Mouse (Mus musculus): ENCODE measurements around the gene Zhx3. TPM values are rescaled to one million over a fixed set of nuclear protein-coding genes. Genes with fewer than 3 reads are reported as not detected.

Gene Zhx3
- polyA plus RNA-seq, 1 experiment from 2014 or later = 12.6 TPM

GRCm38 (mm10) chr2:160908607-160909006 is 35.8 kb upstream of the Zhx3 start:
- Histone ChIP-seq H3K4me1 (peaks cover 26% of the 10 kb centered on the region), H3K4me3 (no peak overlapping the region), H3K9me3 (no peaks in the 10 kb centered on the region), H3K4me2 (no peak overlapping the region), H3K27ac (no peak overlapping the region), H3K9ac (no peak overlapping the region), H3K36me3 (peaks cover 37% of the 10 kb centered on the region), H3K27me3 (peaks cover 51% of the 10 kb centered on the region)
- no peak for ATAC-seq (ENCODE audit: insufficient number of reproducible peaks, insufficient read depth, low FRiP score, low TSS enrichment, low read depth)
- WGBS = 61% methylated on average over 18 of the region's 18 CpGs

DNA sequence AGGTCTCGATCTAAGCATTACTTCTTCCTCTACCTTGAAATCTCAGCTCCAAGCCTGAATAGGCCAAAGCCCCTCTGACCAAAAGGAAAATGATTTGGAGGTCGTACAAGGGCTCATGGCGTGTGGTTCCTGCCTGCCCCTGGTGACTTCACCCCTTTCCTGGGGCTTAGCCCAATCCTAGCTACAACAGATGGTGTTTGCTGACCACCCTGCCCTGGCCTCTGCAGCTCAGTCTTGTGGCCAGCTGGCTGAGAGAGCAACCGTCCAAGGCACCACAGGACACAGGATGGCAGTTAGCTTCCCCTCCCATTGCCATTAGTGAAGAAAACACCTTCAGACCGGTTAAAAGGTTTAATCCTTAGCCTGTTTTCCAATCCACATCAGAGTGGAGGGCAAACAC is 33.3 kb upstream of the Zhx3 start:
- Histone ChIP-seq H3K27me3 (peaks cover 27% of the 10 kb centered on the region), H3K4me2 (no peak overlapping the region), H3K4me3 (no peak overlapping the region), H3K9me3 (no peaks in the 10 kb centered on the region), H3K27ac (no peak overlapping the region), H3K4me1 (peaks cover 8% of the 10 kb centered on the region), H3K36me3 (peaks cover 37% of the 10 kb centered on the region), H3K9ac (no peak overlapping the region)
- WGBS = 74% methylated on average over 5 of the region's 5 CpGs
- no peak for ATAC-seq (ENCODE audit: insufficient number of reproducible peaks, insufficient read depth, low FRiP score, low TSS enrichment, low read depth)

DNA sequence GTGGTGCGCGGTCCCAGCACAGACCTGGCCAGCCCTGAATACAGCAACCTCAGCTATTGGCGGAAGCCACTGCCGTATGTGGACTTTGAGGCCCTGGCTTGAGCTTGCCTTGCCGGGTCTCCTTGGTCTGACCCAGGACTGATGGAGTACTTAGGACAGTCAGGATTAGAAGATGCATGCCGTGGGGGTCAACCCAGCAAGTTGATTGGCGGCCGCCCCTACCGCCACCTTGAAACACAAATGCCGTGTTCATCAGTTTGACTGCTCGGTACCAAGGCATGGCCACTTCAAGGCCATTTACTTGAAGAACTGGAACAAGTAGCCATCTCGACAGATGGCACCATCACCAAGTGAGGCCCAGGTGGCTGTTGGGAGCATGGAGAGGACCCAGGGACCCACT is 32.5 kb upstream of the Zhx3 start:
- no peak overlapping the region for H3K27ac ChIP-seq
- H3K9me3 ChIP-seq = no peaks in the 10 kb centered on the region
- ATAC-seq (ENCODE audit: insufficient number of reproducible peaks, insufficient read depth, low FRiP score, low TSS enrichment, low read depth) = no peak
- peaks cover 19% of the 10 kb centered on the region for H3K27me3 ChIP-seq
- peaks cover 37% of the 10 kb centered on the region for H3K36me3 ChIP-seq
- H3K4me2 ChIP-seq = no peak overlapping the region
- H3K9ac ChIP-seq = no peak overlapping the region
- no peak overlapping the region for H3K4me3 ChIP-seq
- peaks cover 5% of the 10 kb centered on the region for H3K4me1 ChIP-seq
- WGBS = 94% methylated on average over 12 of the region's 12 CpGs

- no peak for ATAC-seq (ENCODE audit: insufficient number of reproducible peaks, insufficient read depth, low FRiP score, low TSS enrichment, low read depth)
- no peaks in the 10 kb centered on the region for H3K27me3 ChIP-seq
- no peak overlapping the region for H3K4me2 ChIP-seq
- H3K9me3 ChIP-seq = no peaks in the 10 kb centered on the region
- 83% methylated on average over 7 of the region's 7 CpGs for WGBS
- peaks cover 14% of the 10 kb centered on the region for H3K36me3 ChIP-seq
- no peak overlapping the region for H3K27ac ChIP-seq
- no peak overlapping the region for H3K9ac ChIP-seq
- no peaks in the 10 kb centered on the region for H3K4me1 ChIP-seq
- H3K4me3 ChIP-seq = no peak overlapping the region
These were observed 29.0 kb upstream of the Zhx3 start for GRCm38 (mm10) chr2:160901656-160902412.

DNA sequence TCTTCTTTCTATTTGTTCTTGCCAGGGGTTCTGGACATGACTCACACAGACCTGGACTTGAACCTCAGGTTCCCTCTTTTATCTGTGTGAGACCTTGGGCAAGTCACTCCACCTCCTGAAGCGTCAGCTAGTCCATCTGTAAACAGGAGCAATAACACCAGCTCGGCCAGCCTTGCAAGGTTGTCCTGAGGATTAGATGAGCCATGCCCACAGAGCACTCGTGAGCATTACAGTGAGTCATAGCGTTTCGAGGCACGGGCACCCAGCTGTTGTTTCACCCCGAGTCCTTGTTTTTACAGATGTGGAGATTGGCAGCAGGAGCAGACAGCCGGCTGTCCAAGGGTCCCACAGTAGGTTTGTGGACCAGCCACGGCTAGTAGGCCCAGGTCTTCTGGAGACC is 18.9 kb upstream of the Zhx3 start:
- Histone ChIP-seq H3K9ac (no peak overlapping the region), H3K4me2 (no peak overlapping the region), H3K4me1 (peaks cover 12% of the 10 kb centered on the region), H3K27ac (no peak overlapping the region), H3K27me3 (peaks cover 5% of the 10 kb centered on the region; the same call in 1 of the 2 replicates), H3K9me3 (no peaks in the 10 kb centered on the region), H3K4me3 (no peak overlapping the region), H3K36me3 (no peaks in the 10 kb centered on the region)
- 87% methylated on average over 9 of the region's 9 CpGs for WGBS
- no peak for ATAC-seq (ENCODE audit: insufficient number of reproducible peaks, insufficient read depth, low FRiP score, low TSS enrichment, low read depth)

GRCm38 (mm10) chr2:160891045-160891444 is 18.2 kb upstream of the Zhx3 start:
- H3K4me1 ChIP-seq = peaks cover 12% of the 10 kb centered on the region
- H3K9ac ChIP-seq = no peak overlapping the region
- no peak for ATAC-seq (ENCODE audit: insufficient number of reproducible peaks, insufficient read depth, low FRiP score, low TSS enrichment, low read depth)
- 64% methylated on average over 5 of the region's 5 CpGs for WGBS
- H3K36me3 ChIP-seq = no peaks in the 10 kb centered on the region
- no peak overlapping the region for H3K27ac ChIP-seq
- no peak overlapping the region for H3K4me2 ChIP-seq
- no peak overlapping the region for H3K4me3 ChIP-seq
- peaks cover 5% of the 10 kb centered on the region; the same call in 1 of the 2 replicates for H3K27me3 ChIP-seq
- no peaks in the 10 kb centered on the region for H3K9me3 ChIP-seq

- Histone ChIP-seq H3K4me3 (peak overlapping the region; percentile 48), H3K9ac (peak overlapping the region; percentile 59), H3K36me3 (no peaks in the 10 kb centered on the region)
These were observed 15.1 kb upstream of the Zhx3 start for GRCm38 (mm10) chr2:160887859-160888258.

DNA sequence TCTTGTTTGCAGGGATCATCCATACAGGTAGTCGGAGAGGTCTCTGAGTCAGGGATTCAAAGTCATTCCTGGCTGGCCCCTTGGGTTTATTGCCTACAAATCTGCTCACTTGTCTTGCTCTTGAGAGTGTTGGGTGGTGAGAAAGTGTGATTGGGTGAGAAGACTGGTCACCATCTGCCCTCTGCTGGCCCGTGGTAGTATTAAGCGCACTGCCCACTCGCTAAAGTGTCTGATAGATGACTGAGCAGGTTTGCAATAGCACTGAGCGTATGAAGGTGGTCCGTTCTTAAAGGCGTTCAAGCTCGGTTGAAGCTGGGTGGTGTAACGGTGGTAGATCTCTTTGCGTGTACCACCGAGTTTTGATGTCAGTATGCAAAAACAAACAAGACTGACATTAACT is 14.5 kb upstream of the Zhx3 start:
- H3K27me3 ChIP-seq = peaks cover 5% of the 10 kb centered on the region; the same call in 1 of the 2 replicates
- peak overlapping the region; percentile 48 for H3K4me3 ChIP-seq
- H3K9ac ChIP-seq = peak overlapping the region; percentile 59
- peak overlapping the region; percentile 86 for H3K4me2 ChIP-seq
- H3K36me3 ChIP-seq = no peaks in the 10 kb centered on the region
- peak; percentile 73 for ATAC-seq (ENCODE audit: insufficient number of reproducible peaks, insufficient read depth, low FRiP score, low TSS enrichment, low read depth)
- H3K9me3 ChIP-seq = no peaks in the 10 kb centered on the region
- peaks cover 12% of the 10 kb centered on the region for H3K4me1 ChIP-seq
- 2% methylated on average over 11 of the region's 11 CpGs for WGBS
- no peak overlapping the region for H3K27ac ChIP-seq

More at GRCm38 (mm10) chr2:160887859-160888258, 15.1 kb upstream of the Zhx3 start:
- under 1% methylated on average over 26 of the region's 26 CpGs for WGBS
- Histone ChIP-seq H3K27me3 (peaks cover 5% of the 10 kb centered on the region; the same call in 1 of the 2 replicates), H3K9me3 (no peaks in the 10 kb centered on the region), H3K27ac (no peak overlapping the region), H3K4me2 (peak overlapping the region; percentile 86), H3K4me1 (peaks cover 12% of the 10 kb centered on the region)
- ATAC-seq (ENCODE audit: insufficient number of reproducible peaks, insufficient read depth, low FRiP score, low TSS enrichment, low read depth) = peak; percentile 80

DNA sequence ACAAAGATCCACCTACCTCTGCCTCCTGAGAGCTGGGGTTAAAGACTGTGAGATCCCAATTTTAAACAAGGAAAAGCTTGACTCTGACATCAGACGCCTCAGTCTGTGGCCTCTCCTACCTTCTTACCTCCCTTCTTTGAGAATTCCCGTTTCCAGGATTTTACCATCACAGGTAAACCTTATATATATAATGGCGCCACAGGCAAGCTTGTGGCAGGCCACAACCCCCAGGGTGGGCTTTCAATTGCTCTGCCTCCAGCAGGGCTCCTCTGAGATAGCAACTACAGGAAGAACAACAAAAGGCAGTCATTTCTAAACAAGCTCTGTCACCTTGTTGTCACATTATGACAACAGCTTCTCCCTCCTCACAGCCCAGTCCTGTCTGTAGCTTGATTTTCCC is 13.4 kb upstream of the Zhx3 start:
- no peak overlapping the region for H3K27ac ChIP-seq
- H3K4me3 ChIP-seq = no peak overlapping the region
- H3K27me3 ChIP-seq = peaks cover 5% of the 10 kb centered on the region; the same call in 1 of the 2 replicates
- WGBS = 76% methylated on average over 3 of the region's 3 CpGs
- ATAC-seq (ENCODE audit: insufficient number of reproducible peaks, insufficient read depth, low FRiP score, low TSS enrichment, low read depth) = no peak
- H3K4me2 ChIP-seq = no peak overlapping the region
- H3K9ac ChIP-seq = no peak overlapping the region
- no peaks in the 10 kb centered on the region for H3K36me3 ChIP-seq
- peaks cover 12% of the 10 kb centered on the region for H3K4me1 ChIP-seq
- H3K9me3 ChIP-seq = no peaks in the 10 kb centered on the region

DNA sequence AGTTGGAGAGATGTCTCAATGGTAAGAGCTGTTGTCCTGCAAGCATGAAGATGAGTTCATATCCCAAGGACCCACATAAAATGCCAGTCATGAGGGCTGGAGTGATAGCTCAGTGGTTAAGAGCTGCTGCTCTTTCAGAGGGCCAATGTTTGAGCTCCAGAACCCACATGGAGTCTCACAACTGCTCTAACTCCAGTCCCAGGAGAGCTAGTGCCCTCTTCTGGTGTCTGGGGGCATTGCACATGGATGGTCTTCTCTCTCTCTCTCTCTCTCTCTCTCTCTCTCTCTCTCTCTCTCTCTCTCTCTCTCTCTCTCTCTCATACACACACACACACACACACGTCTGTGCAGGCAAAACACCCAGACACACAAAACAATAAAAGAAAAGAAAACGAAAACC is 12.0 kb upstream of the Zhx3 start:
- peaks cover 12% of the 10 kb centered on the region for H3K4me1 ChIP-seq
- 33% methylated on average over 2 of the region's 2 CpGs for WGBS

DNA sequence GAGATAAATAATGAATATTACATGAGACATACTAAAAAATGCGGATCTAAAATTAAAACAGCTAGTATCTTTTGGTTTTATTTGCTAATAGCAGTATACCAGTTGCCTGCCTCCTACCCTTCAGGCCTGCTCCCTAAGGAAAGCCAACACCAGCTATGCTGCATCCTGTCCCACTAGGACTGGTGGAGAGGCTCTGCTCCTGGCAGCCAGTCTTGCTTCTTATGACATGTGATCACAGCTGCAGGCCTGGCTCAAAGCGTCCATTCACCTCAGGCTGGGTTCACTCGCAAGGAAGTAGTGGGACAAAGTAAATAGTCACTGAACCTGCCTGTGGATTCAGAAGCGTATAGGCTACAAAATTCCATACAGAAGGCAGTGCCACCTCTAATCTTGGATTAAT is 11.1 kb upstream of the Zhx3 start:
- Histone ChIP-seq H3K4me3 (no peak overlapping the region), H3K27me3 (peaks cover 5% of the 10 kb centered on the region; the same call in 1 of the 2 replicates), H3K27ac (no peak overlapping the region), H3K9ac (no peak overlapping the region), H3K4me1 (peaks cover 12% of the 10 kb centered on the region), H3K4me2 (no peak overlapping the region), H3K36me3 (no peaks in the 10 kb centered on the region), H3K9me3 (no peaks in the 10 kb centered on the region)
- WGBS = 77% methylated on average over 4 of the region's 4 CpGs
- no peak for ATAC-seq (ENCODE audit: insufficient number of reproducible peaks, insufficient read depth, low FRiP score, low TSS enrichment, low read depth)

More for the DNA sequence above, 12.0 kb upstream of the Zhx3 start:
- H3K27me3 ChIP-seq = peaks cover 5% of the 10 kb centered on the region; the same call in 1 of the 2 replicates
- H3K4me2 ChIP-seq = no peak overlapping the region
- ATAC-seq (ENCODE audit: insufficient number of reproducible peaks, insufficient read depth, low FRiP score, low TSS enrichment, low read depth) = no peak
- no peak overlapping the region for H3K9ac ChIP-seq
- no peak overlapping the region for H3K27ac ChIP-seq
- H3K9me3 ChIP-seq = no peaks in the 10 kb centered on the region
- H3K4me3 ChIP-seq = no peak overlapping the region
- H3K36me3 ChIP-seq = no peaks in the 10 kb centered on the region

- H3K9me3 ChIP-seq = no peaks in the 10 kb centered on the region
- no peak overlapping the region for H3K4me3 ChIP-seq
- H3K4me1 ChIP-seq = 0 out of 2 replicates have a peak, but pooled peaks cover under 1% of the 10 kb centered on the region
- no peak for ATAC-seq (ENCODE audit: insufficient number of reproducible peaks, insufficient read depth, low FRiP score, low TSS enrichment, low read depth)
- H3K9ac ChIP-seq = no peak overlapping the region
- no peaks in the 10 kb centered on the region for H3K27me3 ChIP-seq
- H3K36me3 ChIP-seq = no peaks in the 10 kb centered on the region
- H3K4me2 ChIP-seq = no peak overlapping the region
- WGBS = 76% methylated on average over 5 of the region's 5 CpGs
- H3K27ac ChIP-seq = no peak overlapping the region
These were observed 9.6 kb upstream of the Zhx3 start for GRCm38 (mm10) chr2:160882436-160882835.
